Comparison of ENCODE assay signal across 22 mouse cellular contexts in genomic region chr8:48130266-48130665, GRCm38 (mm10). TPM values are rescaled to one million over a fixed set of nuclear protein-coding genes. Genes with fewer than 3 reads are reported as not detected.
DNase-seq lines count a peak whose midpoint lies in the region; ATAC-seq lines count a peak whose summit lies in the region.
"Had no signal": no experiment of that assay in that cellular context is flagged by ENCODE, and none has a peak within 500 bp of the region (broad histone marks: within the 10 kb centered on the region; RNA-seq: fewer than 3 reads in every experiment).

No protein-coding gene starts in this region.

- H3K27me3 ChIP-seq in kidney, embryonic 16.5 days (ENCODE audit: insufficient read depth, low read length) = no peaks in the 10 kb centered on the region
- H3K27me3 ChIP-seq in kidney, embryonic 15.5 days = no peaks in the 10 kb centered on the region
- H3K27me3 ChIP-seq in kidney, embryonic 14.5 days (ENCODE audit: control insufficient read depth, insufficient read depth, low read length) = no peaks in the 10 kb centered on the region
- H3K27me3 ChIP-seq: embryonic facial prominence, embryonic 13.5 days; embryonic facial prominence, embryonic 15.5 days; forebrain, embryonic 13.5 days; forebrain, embryonic 15.5 days had no signal

- H3K4me1 ChIP-seq in kidney, embryonic 16.5 days (ENCODE audit: insufficient read depth, low read length) = peaks cover 21% of the 10 kb centered on the region
- H3K4me1 ChIP-seq in kidney, embryonic 15.5 days = peaks cover 28% of the 10 kb centered on the region
- H3K4me1 ChIP-seq in kidney, embryonic 14.5 days (ENCODE audit: control insufficient read depth, insufficient read depth, low read length) = peaks cover 4% of the 10 kb centered on the region; the same call in 1 of the 2 replicates
- H3K4me1 ChIP-seq: embryonic facial prominence, embryonic 13.5 days; embryonic facial prominence, embryonic 15.5 days; forebrain, embryonic 13.5 days; forebrain, embryonic 15.5 days had no signal

- no peak overlapping the region for H3K4me3 ChIP-seq in kidney, embryonic 16.5 days (ENCODE audit: low read length)
- H3K4me3 ChIP-seq in kidney, embryonic 15.5 days (replicated peaks) = no peak overlapping the region
- no peak overlapping the region for H3K4me3 ChIP-seq in kidney, embryonic 14.5 days (ENCODE audit: low read length)
- H3K4me3 ChIP-seq: embryonic facial prominence, embryonic 13.5 days; embryonic facial prominence, embryonic 15.5 days; erythroblast, embryonic 14.5 days; forebrain, embryonic 13.5 days; forebrain, embryonic 15.5 days had no signal

- H3K9me3 ChIP-seq in kidney, embryonic 16.5 days (ENCODE audit: low read length) = no peaks in the 10 kb centered on the region
- no peaks in the 10 kb centered on the region for H3K9me3 ChIP-seq in kidney, embryonic 15.5 days (replicated peaks)
- H3K9me3 ChIP-seq in kidney, embryonic 14.5 days (ENCODE audit: control insufficient read depth, low read length) = no peaks in the 10 kb centered on the region
- H3K9me3 ChIP-seq: embryonic facial prominence, embryonic 13.5 days; embryonic facial prominence, embryonic 15.5 days; forebrain, embryonic 13.5 days; forebrain, embryonic 15.5 days had no signal

- WGBS in kidney, embryonic 16.5 days = 60% methylated on average over 8 of the region's 8 CpGs
- WGBS in kidney, embryonic 15.5 days = 55% methylated on average over 8 of the region's 8 CpGs
- 61% methylated on average over 8 of the region's 8 CpGs for WGBS in kidney, embryonic 14.5 days

- no peak overlapping the region for H3K27ac ChIP-seq in kidney, embryonic 16.5 days (ENCODE audit: low read length)
- H3K27ac ChIP-seq in kidney, embryonic 15.5 days = peak overlapping the region; percentile 14; the same call in 1 of the 2 replicates
- H3K27ac ChIP-seq in kidney, embryonic 14.5 days (ENCODE audit: low read depth, low read length) = no peak overlapping the region
- H3K27ac ChIP-seq: embryonic facial prominence, embryonic 13.5 days; embryonic facial prominence, embryonic 15.5 days; forebrain, embryonic 13.5 days; forebrain, embryonic 15.5 days had no signal

- no peak overlapping the region for H3K4me2 ChIP-seq in kidney, embryonic 16.5 days (replicated peaks; ENCODE audit: low read depth, low read length)
- H3K4me2 ChIP-seq in kidney, embryonic 15.5 days = no peak overlapping the region
- no peak overlapping the region for H3K4me2 ChIP-seq in kidney, embryonic 14.5 days (replicated peaks; ENCODE audit: low read depth, low read length)
- H3K4me2 ChIP-seq: embryonic facial prominence, embryonic 13.5 days; embryonic facial prominence, embryonic 15.5 days; forebrain, embryonic 13.5 days; forebrain, embryonic 15.5 days had no signal

- ATAC-seq in kidney, embryonic 16.5 days (ENCODE audit: low FRiP score, low TSS enrichment) = no peak
- no peak for ATAC-seq in kidney, embryonic 15.5 days (replicated peaks; ENCODE audit: low FRiP score)
- no peak for ATAC-seq in kidney, embryonic 14.5 days (ENCODE audit: low FRiP score, low TSS enrichment)
- ATAC-seq in erythroid progenitor cell, adult 5-6 weeks (replicated peaks; ENCODE audit: low FRiP score, poor library complexity, severe bottlenecking) = no peak
- ATAC-seq: forebrain, embryonic 13.5 days; forebrain, embryonic 15.5 days had no signal

- H3K36me3 ChIP-seq in kidney, embryonic 16.5 days (ENCODE audit: insufficient read depth, low read length) = peaks cover 6% of the 10 kb centered on the region
- peaks cover 27% of the 10 kb centered on the region for H3K36me3 ChIP-seq in kidney, embryonic 15.5 days
- peaks cover 9% of the 10 kb centered on the region; the same call in 1 of the 2 replicates for H3K36me3 ChIP-seq in kidney, embryonic 14.5 days (ENCODE audit: control insufficient read depth, insufficient read depth, low read length)
- H3K36me3 ChIP-seq: forebrain, embryonic 15.5 days had no signal

- DNase-seq in kidney, adult 11 months = peak; percentile 8
- peak; percentile 6 to 15 for DNase-seq in kidney, adult 8-10 months
- no peak for DNase-seq in kidney, postnatal 25 days
- DNase-seq: adrenal gland, adult 2 months; adrenal gland, postnatal 10 days; adrenal gland, postnatal 25 days; cerebellum, adult 11 months; cerebellum, adult 18-20 months; cerebellum, adult 8-10 months; cerebellum, adult 9-11 months; cerebellum, postnatal 14 days; cerebellum, postnatal 36 days; embryo, embryonic 11 days had no signal

- no peak overlapping the region for H3K9ac ChIP-seq in kidney, embryonic 16.5 days (replicated peaks; ENCODE audit: low read length)
- H3K9ac ChIP-seq in kidney, embryonic 15.5 days = no peak overlapping the region
- H3K9ac ChIP-seq in kidney, embryonic 14.5 days (ENCODE audit: low read depth, low read length) = no peak overlapping the region
- H3K9ac ChIP-seq: embryonic facial prominence, embryonic 13.5 days; embryonic facial prominence, embryonic 15.5 days; forebrain, embryonic 13.5 days; forebrain, embryonic 15.5 days had no signal

RNA-seq across cellular contexts. Expression of gene Dctd, which starts 31.4 kb away (rescaled TPM):
- polyA plus RNA-seq in kidney, embryonic 16.5 days (2015; fragmentation: Nextera tagmentation; extraction: Ambion mirVana) = 37.1 and 38.8 TPM in 2 replicates
- 36.7 and 36.8 TPM in 2 replicates for polyA plus RNA-seq in kidney, embryonic 15.5 days (2015; fragmentation: Nextera tagmentation; extraction: Ambion mirVana)
- polyA plus RNA-seq in kidney, embryonic 14.5 days (2014; fragmentation: Nextera tagmentation; extraction: Ambion mirVana) = 43.1 and 46.3 TPM in 2 replicates
- total RNA-seq in erythroid progenitor cell, adult 5-6 weeks (2015; ENCODE audit: low replicate concordance) = 1.3 and 10.1 TPM in 2 replicates
- 2.3 and 4.7 TPM in 2 replicates for total RNA-seq in erythroid progenitor cell, adult 5-6 weeks (2017; ENCODE audit: low replicate concordance)
- polyA plus RNA-seq: erythroblast, embryonic 14.5 days had no signal

Comparison
In these comparisons a context has a peak if more than half of its experiments do, and no peak if none do; other contexts are left out.
1. DNase-seq: peak in kidney, adult 11 months (single experiment) and kidney, adult 8-10 months (2 of 2); none in kidney, postnatal 25 days (0 of 2).